Mouse (Mus musculus) embryonic fibroblast, embryonic 13.5 days (primary cell): Measurements from ENCODE around the gene Wdr25. TPM values are rescaled to one million over a fixed set of nuclear protein-coding genes. Genes with fewer than 3 reads are reported as not detected.

Source experiments
- H3K27ac ChIP-seq: 2 replicates; pipeline ENCODE4 v1.5.1; 2012; ENCODE audit warnings: low read length, control low read depth, inconsistent platforms; ENCODE audit not compliant: insufficient read depth
- H3K4me1 ChIP-seq: 2 replicates; pipeline ENCODE4 v1.6.1; 2011; ENCODE audit warnings: low read length; ENCODE audit not compliant: control insufficient read depth, insufficient read depth
- H3K4me3 ChIP-seq: 2 replicates; pipeline ENCODE4 v1.5.1; 2011; ENCODE audit warnings: mild to moderate bottlenecking, control low read depth, low read length; ENCODE audit not compliant: insufficient read depth
- CTCF ChIP-seq: IDR thresholded peaks from 2 replicates; pipeline ENCODE4 v1.5.1; 2011; ENCODE audit warnings: mild to moderate bottlenecking, control low read depth, low read length, moderate library complexity, borderline replicate concordance; ENCODE audit not compliant: insufficient read depth
- POLR2A ChIP-seq: IDR thresholded peaks from 2 replicates; pipeline ENCODE4 v1.6.1; 2011; ENCODE audit warnings: low read depth, mild to moderate bottlenecking, control low read depth, low read length, moderate library complexity
- polyA plus RNA-seq: library from polyadenylated mRNA; stranded (reverse); fragments of >200 nt; gene quantifications from 2 replicates; pipeline ENCODE4 v1.2.4, GENCODE M21; 2011; ENCODE audit warnings: low read depth; ENCODE audit not compliant: missing spikeins, insufficient read length

Wdr25 gene
- polyA plus RNA-seq, 1 experiment, result 4.8 TPM

DNA sequence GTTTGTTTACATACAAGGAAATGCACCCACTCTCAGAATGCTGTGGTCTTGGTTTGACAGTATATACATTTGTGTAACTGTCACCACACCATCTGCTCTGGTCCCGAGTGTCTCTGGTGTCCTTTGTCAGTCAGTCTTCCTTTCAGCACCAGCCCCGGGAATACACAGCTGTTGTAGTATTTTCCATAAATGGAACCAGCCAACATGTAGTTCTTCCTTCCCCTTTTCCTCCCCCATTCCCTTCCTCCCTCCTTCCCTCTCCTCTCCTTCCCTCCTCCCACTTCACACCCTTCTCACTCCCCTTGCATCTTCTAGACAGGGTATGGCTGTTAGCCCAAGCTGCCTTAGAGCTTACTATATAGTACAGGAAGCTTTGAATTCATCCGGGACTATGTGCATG lies 36.0 kb downstream of the Wdr25 start:
- Histone ChIP-seq H3K27ac (no peak overlapping the region), H3K4me1 (no peaks in the 10 kb centered on the region), H3K4me3 (no peak overlapping the region)
- TF ChIP-seq CTCF, result no peak

DNA sequence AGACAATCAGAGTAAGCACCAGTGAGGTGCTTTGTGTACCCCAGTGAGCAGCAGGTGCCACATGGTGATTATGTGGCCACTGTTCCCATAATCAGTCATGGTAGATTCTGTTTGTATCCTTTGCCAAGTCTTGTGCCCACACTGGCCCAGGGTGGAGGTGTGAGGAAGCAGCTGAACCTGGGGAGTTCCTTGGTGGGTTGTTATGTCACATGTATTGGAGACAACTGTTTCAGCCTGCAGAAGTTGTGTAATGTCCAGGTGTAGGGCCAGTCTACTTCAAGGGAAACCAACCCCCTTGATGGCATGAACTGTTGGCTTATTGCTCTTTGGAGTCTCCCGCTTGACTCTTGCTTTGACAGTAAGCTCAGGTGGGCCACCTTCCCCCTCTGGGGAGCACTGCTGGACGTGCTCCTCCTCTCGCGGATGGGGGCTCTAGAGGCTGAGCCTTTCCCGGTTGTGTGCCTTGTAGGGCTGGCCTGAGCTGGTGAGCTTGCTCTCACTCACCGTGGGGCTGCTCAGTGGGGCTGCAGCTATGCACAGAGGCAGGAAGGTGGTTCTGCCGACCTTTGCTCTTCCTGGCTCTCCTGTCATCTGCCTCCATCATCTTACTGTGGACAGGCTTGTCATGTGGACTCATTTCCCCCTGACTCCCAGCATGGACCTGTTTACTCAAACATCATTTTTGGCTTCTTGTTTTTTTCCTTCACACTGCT lies 38.1 kb downstream of the Wdr25 start:
- no peak for TF ChIP-seq CTCF
- Histone ChIP-seq H3K27ac (no peak overlapping the region), H3K4me3 (no peak overlapping the region), H3K4me1 (no peaks in the 10 kb centered on the region)

DNA sequence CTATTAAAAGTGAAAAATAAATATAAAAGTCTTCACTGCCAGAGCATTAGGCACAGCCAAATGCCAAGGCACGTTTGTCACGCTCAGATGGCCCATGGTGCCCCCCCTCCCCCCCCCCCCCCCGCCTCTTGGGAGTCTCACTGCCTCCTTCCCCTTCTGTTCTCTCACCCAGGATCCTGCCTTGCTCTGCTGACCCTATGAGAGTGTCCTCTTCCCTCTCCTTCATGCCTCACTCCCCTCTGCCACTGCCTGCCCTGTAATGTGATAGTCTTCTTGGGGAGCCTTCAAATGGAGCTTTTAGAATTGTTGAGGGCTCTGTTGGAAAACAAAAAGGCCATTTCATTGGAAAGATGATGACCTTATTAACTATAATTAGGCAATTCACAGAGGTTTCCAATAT lies 38.7 kb downstream of the Wdr25 start:
- H3K4me1 ChIP-seq, result peaks cover 2% of the 10 kb centered on the region; the same call in 1 of the 2 replicates
- H3K27ac ChIP-seq, result no peak overlapping the region
- TF ChIP-seq POLR2A (no peak), CTCF (no peak)
- no peak overlapping the region for H3K4me3 ChIP-seq

DNA sequence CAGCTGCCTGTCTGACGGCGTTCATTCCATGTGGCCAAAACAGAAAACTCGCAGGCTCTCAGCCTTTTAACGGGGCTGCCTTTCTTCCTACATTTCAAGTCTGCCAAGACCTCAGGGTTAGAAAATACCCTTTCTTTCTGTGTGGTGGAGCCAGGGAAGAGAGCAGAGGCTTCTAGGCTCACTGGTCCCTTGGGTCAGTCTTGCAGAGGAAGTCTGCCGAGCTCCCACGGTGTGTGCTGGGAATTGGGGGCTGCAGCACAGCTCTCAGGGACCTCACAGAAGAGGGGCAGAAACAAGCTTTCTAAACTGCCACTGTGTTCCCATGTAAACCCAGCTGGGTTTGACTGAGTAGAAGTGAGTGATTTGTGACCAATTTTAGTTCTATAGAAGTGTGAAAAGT lies 40.8 kb downstream of the Wdr25 start:
- H3K4me1 ChIP-seq, result peaks cover 7% of the 10 kb centered on the region; the same call in 1 of the 2 replicates
- H3K4me3 ChIP-seq, result no peak overlapping the region
- TF ChIP-seq POLR2A (no peak), CTCF (no peak)
- H3K27ac ChIP-seq, result no peak overlapping the region

DNA sequence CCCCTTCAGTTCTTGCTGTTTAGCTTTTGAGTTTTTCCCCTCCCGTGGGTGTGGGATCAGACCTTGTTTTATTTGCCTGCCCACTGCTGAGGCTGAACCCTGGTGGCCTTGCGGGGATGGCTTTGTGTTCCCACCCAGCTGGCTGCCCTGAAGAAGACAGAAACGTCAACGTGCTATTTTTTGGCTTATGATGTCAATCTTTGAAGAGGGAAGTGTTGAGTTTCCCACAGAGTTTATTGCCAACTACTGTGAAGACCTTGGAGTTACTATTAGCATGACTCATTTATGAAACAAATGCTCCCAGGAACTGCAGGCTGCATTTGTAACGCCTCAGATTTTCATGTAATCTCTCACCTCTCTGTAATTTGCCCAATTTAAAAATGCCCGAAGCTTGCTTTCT lies 43.4 kb downstream of the Wdr25 start:
- TF ChIP-seq POLR2A, result no peak
- no peak for TF ChIP-seq CTCF
- no peak overlapping the region for H3K27ac ChIP-seq
- no peak overlapping the region for H3K4me3 ChIP-seq
- H3K4me1 ChIP-seq, result peaks cover 7% of the 10 kb centered on the region; the same call in 1 of the 2 replicates

DNA sequence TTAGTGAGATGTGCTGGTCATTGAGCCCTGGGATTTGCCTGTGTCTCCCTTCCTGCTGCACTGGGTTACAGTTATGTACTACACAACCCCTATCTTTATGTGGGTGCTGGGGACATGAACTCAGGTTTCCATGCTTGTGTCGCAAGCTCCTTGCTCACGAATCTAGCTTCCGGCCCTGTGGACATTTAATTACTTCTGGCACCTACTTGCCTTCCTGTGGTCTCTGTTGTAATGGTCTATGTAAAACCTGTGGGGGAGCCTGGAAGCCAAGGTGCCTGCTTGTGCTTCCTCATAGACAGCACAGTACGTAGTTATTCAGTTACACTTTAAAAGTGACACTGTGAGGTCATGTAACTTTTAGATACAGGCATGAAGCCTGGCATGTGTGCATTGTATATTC lies 44.1 kb downstream of the Wdr25 start:
- Histone ChIP-seq H3K4me1 (peaks cover 7% of the 10 kb centered on the region; the same call in 1 of the 2 replicates), H3K4me3 (no peak overlapping the region), H3K27ac (no peak overlapping the region)
- TF ChIP-seq POLR2A (no peak), CTCF (no peak)

DNA sequence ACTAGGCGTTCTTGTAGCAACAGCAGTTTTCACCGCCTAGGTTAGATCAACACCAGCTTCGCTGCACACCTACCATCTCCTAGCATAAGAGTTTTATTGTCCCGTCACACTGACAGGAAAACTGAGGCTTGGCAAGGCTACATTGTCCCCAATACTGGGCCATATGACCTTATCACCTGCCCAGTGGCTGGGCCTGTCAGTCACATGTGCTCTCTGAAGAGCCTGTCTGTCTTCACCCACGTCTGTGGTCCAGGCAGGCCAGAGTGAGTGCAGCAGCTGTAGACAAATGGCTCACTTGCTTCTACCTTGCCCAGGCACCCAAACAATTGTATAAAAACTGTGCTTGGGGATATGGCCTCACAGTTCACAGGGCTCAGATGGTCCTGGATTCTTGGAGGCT lies 45.4 kb downstream of the Wdr25 start:
- TF ChIP-seq CTCF, result no peak
- no peak for TF ChIP-seq POLR2A
- no peak overlapping the region for H3K4me3 ChIP-seq
- no peak overlapping the region for H3K27ac ChIP-seq
- peaks cover 7% of the 10 kb centered on the region; the same call in 1 of the 2 replicates for H3K4me1 ChIP-seq

DNA sequence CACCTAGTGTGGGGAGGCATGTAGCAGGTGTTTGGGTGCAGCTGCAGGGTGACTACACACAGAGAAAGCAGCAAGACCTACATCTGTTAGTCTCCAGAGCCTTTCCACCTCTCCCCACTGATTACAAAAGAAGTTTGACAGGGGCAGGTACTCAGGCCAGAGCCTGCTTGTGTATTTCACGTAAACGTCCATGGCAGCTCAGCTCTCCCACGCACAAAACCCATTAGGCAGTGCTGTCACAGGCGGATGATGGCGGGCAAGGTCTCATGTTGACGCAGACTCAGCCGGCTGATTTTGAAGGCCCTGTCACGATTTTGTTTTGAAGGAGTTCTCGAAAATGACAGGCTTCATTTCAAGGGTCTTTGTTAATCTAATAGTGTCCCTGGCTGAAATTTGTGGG lies 45.9 kb downstream of the Wdr25 start:
- peaks cover 7% of the 10 kb centered on the region; the same call in 1 of the 2 replicates for H3K4me1 ChIP-seq
- H3K4me3 ChIP-seq, result no peak overlapping the region
- H3K27ac ChIP-seq, result no peak overlapping the region
- no peak for TF ChIP-seq CTCF
- TF ChIP-seq POLR2A, result no peak

DNA sequence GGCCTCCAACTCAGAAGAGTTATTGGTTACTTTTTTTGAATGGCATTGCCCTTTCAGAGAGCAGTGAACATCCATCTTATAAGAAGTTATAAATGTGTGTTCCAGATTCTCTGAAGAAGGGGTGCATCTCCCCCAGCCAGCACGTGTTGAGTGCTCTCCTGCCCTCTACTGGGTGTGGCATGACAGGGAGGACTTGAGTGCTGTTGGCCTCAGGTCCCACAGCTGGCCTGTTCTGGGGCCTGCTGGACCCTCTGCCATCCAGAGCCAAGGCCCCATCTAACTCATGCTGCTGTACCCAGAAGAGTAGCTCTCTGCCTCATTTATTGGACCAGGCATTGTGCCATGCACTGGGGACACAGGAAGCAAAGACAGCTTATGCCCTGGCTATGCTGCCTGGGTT lies 46.8 kb downstream of the Wdr25 start:
- H3K4me3 ChIP-seq, result no peak overlapping the region
- H3K27ac ChIP-seq, result no peak overlapping the region

DNA sequence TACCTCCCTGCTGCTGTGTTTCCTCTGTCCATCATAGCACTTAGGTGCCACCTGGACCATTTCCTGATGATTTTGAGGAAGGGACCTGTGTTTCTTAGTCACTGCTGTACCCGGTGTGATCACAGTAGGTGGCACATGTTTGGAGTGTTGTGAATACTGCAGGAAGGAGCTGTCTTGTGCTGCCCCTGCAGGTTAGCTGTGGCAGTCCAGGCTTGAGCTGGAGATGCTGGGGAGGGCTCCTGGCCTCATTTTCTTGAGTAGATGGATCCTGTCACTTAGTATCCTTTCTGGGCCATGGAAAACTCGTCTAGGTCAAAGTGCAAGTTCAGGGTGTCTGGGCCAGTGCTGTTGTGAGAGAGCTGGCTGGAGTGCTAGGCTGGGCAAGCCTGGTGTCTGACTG lies 47.9 kb downstream of the Wdr25 start:
- H3K27ac ChIP-seq, result no peak overlapping the region
- H3K4me3 ChIP-seq, result no peak overlapping the region
- H3K4me1 ChIP-seq, result peaks cover 7% of the 10 kb centered on the region; the same call in 1 of the 2 replicates
- no peak for TF ChIP-seq POLR2A
- TF ChIP-seq CTCF, result no peak

More for the DNA sequence above, 46.8 kb downstream of the Wdr25 start:
- TF ChIP-seq CTCF (no peak), POLR2A (no peak)
- H3K4me1 ChIP-seq, result peaks cover 7% of the 10 kb centered on the region; the same call in 1 of the 2 replicates
